In genomic region chrX:12587958-12588355, GRCm38 (mm10) we compare ENCODE assay signal across 8 mouse cellular contexts. TPM values are rescaled to one million over a fixed set of nuclear protein-coding genes. Genes with fewer than 3 reads are reported as not detected.
DNase-seq lines count a peak whose midpoint lies in the region; ATAC-seq and TF ChIP-seq lines count a peak whose summit lies in the region.

No protein-coding gene starts in this region.

- DNase-seq in heart, postnatal 0 days (ENCODE audit: low spot score) = no peak
- no peak for DNase-seq in heart, adult 8-10 months (ENCODE audit: low spot score)
- DNase-seq in Muller cell, postnatal 12 days (ENCODE audit: inconsistent ontology term) = peak; percentile 13
- DNase-seq in forebrain, postnatal 0 days = no peak
- no peak for DNase-seq in yolk sac, embryonic 10.5 days (ENCODE audit: low spot score)
- no peak for DNase-seq in thymus, postnatal 36 days

- peak; percentile 31; the same call in 1 of the 2 replicates for ATAC-seq in heart, postnatal 0 days (ENCODE audit: insufficient read depth, low read depth)
- ATAC-seq in forebrain, postnatal 0 days = peak; percentile 50
- ATAC-seq in megakaryocyte-erythroid progenitor cell, adult 5-6 weeks (replicated peaks; ENCODE audit: low FRiP score, low TSS enrichment, poor library complexity, severe bottlenecking) = no peak

- H3K4me1 ChIP-seq in heart, postnatal 0 days (ENCODE audit: control insufficient read depth, insufficient read depth) = no peaks in the 10 kb centered on the region
- no peaks in the 10 kb centered on the region for H3K4me1 ChIP-seq in forebrain, postnatal 0 days (ENCODE audit: insufficient read depth)

- no peaks in the 10 kb centered on the region for H3K9me3 ChIP-seq in heart, postnatal 0 days (replicated peaks; ENCODE audit: control insufficient read depth, low read length)
- H3K9me3 ChIP-seq in forebrain, postnatal 0 days (ENCODE audit: low read length) = no peaks in the 10 kb centered on the region

- peak overlapping the region; percentile 82 for H3K4me3 ChIP-seq in heart, postnatal 0 days (ENCODE audit: low read depth, low read length)
- peak overlapping the region; percentile 57 for H3K4me3 ChIP-seq in forebrain, postnatal 0 days (ENCODE audit: low read depth, low read length)
- H3K4me3 ChIP-seq in macrophage (ENCODE audit: inconsistent target) = peak overlapping the region; percentile 64

- peak overlapping the region; percentile 75 for H3K4me2 ChIP-seq in heart, postnatal 0 days (ENCODE audit: low read depth, low read length)
- H3K4me2 ChIP-seq in forebrain, postnatal 0 days (ENCODE audit: low read depth) = peak overlapping the region; percentile 42

- no peak for TF ChIP-seq EP300 in heart, postnatal 0 days (IDR thresholded peaks at IDR 0.05; ENCODE audit: low read depth)

- no peaks in the 10 kb centered on the region for H3K36me3 ChIP-seq in heart, postnatal 0 days (replicated peaks; ENCODE audit: control insufficient read depth, insufficient read depth, low read length)
- H3K36me3 ChIP-seq in forebrain, postnatal 0 days (ENCODE audit: insufficient read depth) = no peaks in the 10 kb centered on the region
- H3K36me3 ChIP-seq in macrophage (ENCODE audit: inconsistent target) = no peaks in the 10 kb centered on the region

- WGBS in heart, postnatal 0 days = 21% methylated on average over 12 of the region's 18 CpGs
- 29% methylated on average over 15 of the region's 18 CpGs for WGBS in forebrain, postnatal 0 days
- WGBS in macrophage (ENCODE audit: missing documents) = 16% methylated on average over 18 of the region's 18 CpGs

- peaks cover 48% of the 10 kb centered on the region for H3K79me2 ChIP-seq in macrophage (ENCODE audit: inconsistent target)

- H3K9ac ChIP-seq in heart, postnatal 0 days (replicated peaks; ENCODE audit: low read depth, low read length) = peak overlapping the region; percentile 80
- H3K9ac ChIP-seq in forebrain, postnatal 0 days = peak overlapping the region; percentile 74

- no peak for TF ChIP-seq CTCF in heart, postnatal 0 days (IDR thresholded peaks at IDR 0.05; ENCODE audit: low read depth)
- peak; percentile 28; the same call in 1 of the 2 replicates for TF ChIP-seq CTCF in forebrain, postnatal 0 days (IDR thresholded peaks at IDR 0.05; ENCODE audit: low read depth)

- H3K27ac ChIP-seq in heart, postnatal 0 days (ENCODE audit: low read depth) = peak overlapping the region; percentile 73; the same call in 1 of the 2 replicates
- peak overlapping the region; percentile 82 for H3K27ac ChIP-seq in forebrain, postnatal 0 days (ENCODE audit: low read depth, low read length)
- peak overlapping the region; percentile 70 for H3K27ac ChIP-seq in macrophage

- H3K27me3 ChIP-seq in heart, postnatal 0 days (ENCODE audit: control insufficient read depth, insufficient read depth, low read length) = no peaks in the 10 kb centered on the region
- no peaks in the 10 kb centered on the region for H3K27me3 ChIP-seq in forebrain, postnatal 0 days (ENCODE audit: insufficient read depth, low read length)

RNA-seq across cellular contexts. Expression of gene Atp6ap2, which starts 0.4 kb away (rescaled TPM):
- total RNA-seq in heart, postnatal 0 days (2014; rRNA removed; ENCODE audit: low replicate concordance) = 19.9 and 36.3 TPM in 2 replicates
- polyA plus RNA-seq in heart, postnatal 0 days (2015; fragmentation: Nextera tagmentation; extraction: Ambion mirVana) = 40.5 and 43.9 TPM in 2 replicates
- 10 to 100 TPM; 16.3 to 20.2 (median 17.9) TPM for total RNA-seq in heart, adult 8-10 months (2022)
- total RNA-seq in forebrain, postnatal 0 days (2014; rRNA removed) = 146 and 154 TPM in 2 replicates
- polyA plus RNA-seq in forebrain, postnatal 0 days (2015; fragmentation: Nextera tagmentation; extraction: Ambion mirVana) = 191 and 228 TPM in 2 replicates
- 100 to 1,000 TPM in 2 of 26 experiments, 10 to 100 TPM in 24; 24.6 to 107 (median 72.1) TPM for total RNA-seq in macrophage (2018; cell fraction: chromatin; rRNA removed)
- total RNA-seq in macrophage (2018; cell fraction: cytosol; rRNA removed) = 100 to 1,000 TPM; 175 to 327 (median 238) TPM
- 100 to 1,000 TPM in 25 of 26 experiments, 10 to 100 TPM in 1; 73.9 to 407 (median 271) TPM for total RNA-seq in macrophage (2018; cell fraction: nucleus; rRNA removed)
- 226 to 265 TPM (median 260 TPM) in 3 replicates for polyA plus RNA-seq in macrophage (2018)
- total RNA-seq in megakaryocyte-erythroid progenitor cell, adult 5-6 weeks (2014; fragmentation: Nextera tagmentation) = 25.3 and 29.4 TPM in 2 replicates
- total RNA-seq in megakaryocyte-erythroid progenitor cell, adult 5-6 weeks (2017) = 49.0 and 50.7 TPM in 2 replicates
